Mouse (Mus musculus) spleen, adult 10 weeks (tissue): ENCODE data around the gene Cdc7. TPM values are rescaled to one million over a fixed set of nuclear protein-coding genes. Genes with fewer than 3 reads are reported as not detected.

ENCODE experiments used
- polyA plus RNA-seq: library from polyadenylated mRNA; stranded (reverse); fragments of 350-450 nt; fragmentation: Illumina TruSeq; extraction: RNeasy Lipid Tissue Mini Kit (QIAGEN cat#74804); gene quantifications from one replicate; pipeline ENCODE4 v1.2.3, GENCODE M21; 2015; ENCODE audit warnings: low replicate concordance; ENCODE audit not compliant: insufficient read depth

Cdc7 gene
- polyA plus RNA-seq, result 30.4 TPM

DNA sequence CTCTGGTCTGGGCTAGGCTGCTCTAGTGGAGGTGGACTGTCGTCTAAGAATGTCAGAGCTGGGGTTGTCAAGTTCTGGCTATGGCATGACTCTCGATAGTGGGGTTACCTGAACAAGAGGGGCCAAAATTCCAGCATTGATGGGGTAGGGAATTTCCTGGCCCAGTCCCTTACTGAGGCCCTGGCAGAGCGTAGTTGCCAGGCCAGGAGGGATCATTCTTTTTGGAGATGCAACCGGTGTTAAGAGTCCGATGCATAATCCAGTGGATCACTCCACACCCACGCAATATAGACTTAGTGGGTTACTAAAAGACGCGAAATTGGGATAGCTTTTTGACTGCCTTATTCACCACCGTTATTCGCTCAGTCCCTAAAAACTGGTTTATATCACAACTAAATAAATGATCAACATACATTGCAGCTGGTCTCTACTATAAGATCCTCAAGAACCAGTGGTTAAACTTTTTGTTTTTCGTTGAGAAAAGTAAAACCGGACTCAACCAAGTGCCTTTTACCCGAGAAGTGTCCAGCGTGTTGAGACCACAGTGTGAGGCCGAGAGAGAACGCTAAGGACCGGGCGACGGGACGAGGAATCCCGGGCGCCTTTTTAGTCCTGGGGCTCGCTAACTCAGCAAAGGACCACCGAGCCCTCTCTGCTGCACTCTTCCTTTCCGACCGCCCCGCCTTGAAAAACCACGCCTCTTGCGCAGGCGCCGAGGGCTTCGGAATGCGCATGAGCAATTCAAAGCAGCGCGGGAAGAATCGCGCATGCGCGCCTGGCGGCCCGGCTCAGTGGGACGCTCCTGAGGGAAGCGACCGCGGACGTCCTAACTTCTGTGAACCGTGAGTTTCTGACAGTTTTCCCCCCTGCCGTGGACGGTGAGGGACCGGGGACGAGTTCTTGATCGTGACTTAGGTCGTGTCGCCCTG lies at the start of gene Cdc7:
Gene Cdc7 (plus strand): TSS at position 739 of the 929 bp plus-strand sequence.

DNA sequence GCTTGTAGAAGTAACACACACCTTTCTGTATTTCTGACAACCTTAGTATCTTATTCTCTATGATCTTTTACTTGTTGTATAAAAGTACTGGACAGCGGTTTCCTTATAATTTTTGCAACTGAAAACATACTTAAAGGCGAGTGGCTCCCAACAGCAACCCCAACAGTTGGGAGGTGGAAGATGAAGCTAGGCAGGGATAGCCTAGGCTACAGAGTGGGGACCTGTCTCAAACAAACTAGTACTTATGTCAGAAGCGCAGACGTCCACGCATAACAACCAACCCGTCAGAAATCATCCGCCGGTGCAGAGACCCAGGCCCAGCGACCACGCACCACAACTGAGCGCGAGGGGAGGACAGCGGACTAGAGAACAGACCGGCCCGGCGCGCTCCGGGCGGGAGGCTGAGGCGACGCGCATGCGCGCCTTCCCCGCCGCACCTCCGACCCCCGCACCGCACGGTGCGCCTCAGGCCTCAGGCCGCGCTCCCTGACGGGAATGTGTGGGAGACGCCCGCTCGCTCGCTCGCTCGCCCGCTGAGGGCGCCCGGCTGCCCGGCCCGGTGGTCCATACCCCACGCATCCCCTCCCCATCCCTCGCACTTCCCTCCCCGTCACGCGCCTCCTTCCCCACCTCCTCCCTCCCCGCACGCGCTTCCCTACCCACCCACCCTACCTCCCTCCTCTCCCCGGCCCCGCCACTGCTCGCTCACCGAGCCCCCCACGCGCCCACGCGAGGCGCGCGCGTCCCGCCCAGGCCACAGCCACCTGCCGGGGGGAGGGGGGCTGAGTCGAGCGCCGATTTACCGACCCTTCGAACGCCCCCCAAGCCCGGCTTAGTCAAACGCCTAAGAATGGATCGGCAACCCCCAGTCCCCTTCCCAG lies 38.4 kb upstream of the Cdc7 start, which contains the start of gene Hfm1:
Gene Hfm1 (minus strand): TSS at position 834 of the 881 bp plus-strand sequence.

Other genes with a start within 250 kb of the Cdc7 start
- 0.07 TPM for gene Hfm1, start 38.0 kb upstream of the Cdc7 start, polyA plus RNA-seq